Mouse (Mus musculus) heart, adult 2 months (tissue): ENCODE results near the gene Stard3.

Experiments
- EP300 ChIP-seq: fragments of 200-500 bp; IDR thresholded peaks from 2 replicates; pipeline ENCODE4 v1.6.1; 2011; ENCODE audit warnings: low read depth, low read length, control low read depth; ENCODE audit not compliant: insufficient read depth
- POLR2A ChIP-seq: fragments of 200-500 bp; IDR thresholded peaks from 2 replicates; pipeline ENCODE4 v1.6.1; 2011; ENCODE audit warnings: mild to moderate bottlenecking, low read depth, low read length, control low read depth; ENCODE audit not compliant: insufficient read depth

- TF ChIP-seq EP300 (peak; percentile 20; the same call in 1 of the 2 replicates), POLR2A (peak; percentile 96)
These were observed at the start of gene Stard3 for GRCm38 (mm10) chr11:98358161-98359083.
